15 mouse cellular contexts compared by ENCODE assay signal in the genomic region with DNA sequence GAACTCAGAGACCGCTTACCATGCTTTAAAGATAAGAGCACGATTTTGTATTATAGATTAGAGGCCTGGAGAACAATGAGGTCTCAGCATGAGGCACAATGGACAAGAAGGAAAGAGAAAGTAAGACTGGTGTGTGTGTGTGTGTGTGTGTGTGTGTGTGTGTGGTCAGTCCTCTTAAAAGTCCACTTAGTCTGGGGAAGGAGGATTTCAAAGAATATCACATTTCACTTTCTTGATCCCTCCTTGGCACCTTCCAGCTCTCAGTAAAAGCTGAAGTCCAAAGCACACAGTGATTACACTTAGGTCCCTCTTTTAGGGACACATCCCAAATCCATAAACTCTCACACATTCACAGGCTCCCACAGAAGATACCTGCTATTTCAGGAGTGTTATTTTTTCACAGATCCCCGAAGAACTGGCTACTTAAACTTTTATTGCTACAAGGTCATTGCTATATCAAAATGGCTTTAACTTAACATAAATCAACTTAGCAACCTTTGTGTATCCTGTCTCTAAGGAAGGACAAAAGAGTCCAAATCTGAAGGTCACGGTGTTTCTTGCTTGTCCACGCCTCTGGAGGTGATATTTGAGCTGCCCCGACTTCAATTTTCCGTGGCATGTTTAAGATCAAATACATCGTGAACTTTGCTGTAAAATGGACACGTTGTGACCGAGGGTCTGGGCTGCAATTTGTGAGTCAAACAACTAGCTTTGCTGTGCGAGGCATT.
DNase-seq lines count a peak whose midpoint lies in the region; ATAC-seq and TF ChIP-seq lines count a peak whose summit lies in the region.
"Had no signal": no experiment of that assay in that cellular context is flagged by ENCODE, and none has a peak within 500 bp of the region (broad histone marks: within the 10 kb centered on the region; RNA-seq: fewer than 3 reads in every experiment).

No protein-coding gene starts in this region.

- H3K27ac ChIP-seq in kidney, embryonic 15.5 days, result peak overlapping the region; percentile 73
- H3K27ac ChIP-seq in midbrain, embryonic 12.5 days (replicated peaks), result no peak overlapping the region
- H3K27ac ChIP-seq in midbrain, embryonic 13.5 days, result no peak overlapping the region
- 0 out of 2 replicates have a peak overlapping the region, but pooled peaks have one; percentile 11 for H3K27ac ChIP-seq in embryonic fibroblast, embryonic 13.5 days (ENCODE audit: insufficient read depth, low read length)
- H3K27ac ChIP-seq: hindbrain, embryonic 13.5 days had no signal

- no peak overlapping the region for H3K4me3 ChIP-seq in kidney, embryonic 15.5 days (replicated peaks)
- no peak overlapping the region for H3K4me3 ChIP-seq in midbrain, embryonic 12.5 days
- H3K4me3 ChIP-seq in midbrain, embryonic 13.5 days (replicated peaks), result no peak overlapping the region
- H3K4me3 ChIP-seq in embryonic fibroblast, embryonic 13.5 days (ENCODE audit: insufficient read depth, low read length), result no peak overlapping the region
- H3K4me3 ChIP-seq: hindbrain, embryonic 13.5 days had no signal

- peak; percentile 64; the same call in 1 of the 2 replicates for ATAC-seq in kidney, embryonic 15.5 days (replicated peaks; ENCODE audit: low FRiP score)
- peak; percentile 52; the same call in 1 of the 2 replicates for ATAC-seq in midbrain, embryonic 12.5 days (ENCODE audit: low FRiP score, low read depth)
- ATAC-seq in midbrain, embryonic 13.5 days, result no peak
- ATAC-seq in megakaryocyte progenitor cell, adult 5-6 weeks (replicated peaks; ENCODE audit: poor library complexity), result no peak
- ATAC-seq: liver, postnatal 0 days had no signal

- no peak overlapping the region for H3K9ac ChIP-seq in kidney, embryonic 15.5 days
- no peak overlapping the region for H3K9ac ChIP-seq in midbrain, embryonic 12.5 days (replicated peaks)
- no peak overlapping the region for H3K9ac ChIP-seq in midbrain, embryonic 13.5 days (replicated peaks)
- H3K9ac ChIP-seq: hindbrain, embryonic 13.5 days; liver, postnatal 0 days had no signal

- no peak overlapping the region for H3K4me2 ChIP-seq in kidney, embryonic 15.5 days
- H3K4me2 ChIP-seq in midbrain, embryonic 12.5 days (replicated peaks), result no peak overlapping the region
- no peak overlapping the region for H3K4me2 ChIP-seq in midbrain, embryonic 13.5 days (replicated peaks)
- H3K4me2 ChIP-seq: hindbrain, embryonic 13.5 days had no signal

- WGBS in kidney, embryonic 15.5 days, result 20% methylated on average over 11 of the region's 11 CpGs
- WGBS in midbrain, embryonic 12.5 days, result 25% methylated on average over 11 of the region's 11 CpGs
- 24% methylated on average over 11 of the region's 11 CpGs for WGBS in midbrain, embryonic 13.5 days

- no peaks in the 10 kb centered on the region for H3K27me3 ChIP-seq in kidney, embryonic 15.5 days
- no peaks in the 10 kb centered on the region for H3K27me3 ChIP-seq in midbrain, embryonic 12.5 days
- no peaks in the 10 kb centered on the region for H3K27me3 ChIP-seq in midbrain, embryonic 13.5 days
- H3K27me3 ChIP-seq: hindbrain, embryonic 13.5 days had no signal

- peaks cover 10% of the 10 kb centered on the region; the same call in 1 of the 2 replicates for H3K4me1 ChIP-seq in kidney, embryonic 15.5 days
- 0 out of 2 replicates have a peak, but pooled peaks cover 3% of the 10 kb centered on the region for H3K4me1 ChIP-seq in midbrain, embryonic 12.5 days
- H3K4me1 ChIP-seq in midbrain, embryonic 13.5 days (replicated peaks), result no peaks in the 10 kb centered on the region; the same call in 1 of the 2 replicates
- no peaks in the 10 kb centered on the region for H3K4me1 ChIP-seq in embryonic fibroblast, embryonic 13.5 days (ENCODE audit: control insufficient read depth, insufficient read depth, low read length)
- H3K4me1 ChIP-seq: hindbrain, embryonic 13.5 days had no signal

- no peaks in the 10 kb centered on the region for H3K36me3 ChIP-seq in kidney, embryonic 15.5 days
- no peaks in the 10 kb centered on the region for H3K36me3 ChIP-seq in midbrain, embryonic 12.5 days
- H3K36me3 ChIP-seq in midbrain, embryonic 13.5 days, result no peaks in the 10 kb centered on the region
- H3K36me3 ChIP-seq: G1E; hindbrain, embryonic 13.5 days had no signal

- H3K9me3 ChIP-seq in kidney, embryonic 15.5 days (replicated peaks), result no peaks in the 10 kb centered on the region
- H3K9me3 ChIP-seq in midbrain, embryonic 12.5 days, result no peaks in the 10 kb centered on the region
- no peaks in the 10 kb centered on the region; the same call in 1 of the 2 replicates for H3K9me3 ChIP-seq in midbrain, embryonic 13.5 days
- H3K9me3 ChIP-seq: hindbrain, embryonic 13.5 days had no signal

- no peak for TF ChIP-seq CTCF in embryonic fibroblast, embryonic 13.5 days (IDR thresholded peaks at IDR 0.05; ENCODE audit: borderline replicate concordance, insufficient read depth, low read length)

- no peak for DNase-seq in kidney, adult 11 months
- DNase-seq in ovary, postnatal 10 days (ENCODE audit: low spot score), result no peak
- DNase-seq: adrenal gland, postnatal 10 days; cerebellum, postnatal 25 days; gastrocnemius, postnatal 36 days; kidney, adult 18-20 months; layer of hippocampus, adult 9-11 months; liver, postnatal 0 days had no signal

- TF ChIP-seq POLR2A in embryonic fibroblast, embryonic 13.5 days (IDR thresholded peaks at IDR 0.05; ENCODE audit: low read depth, low read length), result no peak

Comparison
In these comparisons a context has a peak if more than half of its experiments do, and no peak if none do; other contexts are left out.
1. ATAC-seq: peak in kidney, embryonic 15.5 days (single experiment) and midbrain, embryonic 12.5 days (single experiment); none in midbrain, embryonic 13.5 days (single experiment) and megakaryocyte progenitor cell, adult 5-6 weeks (single experiment).
2. H3K27ac ChIP-seq: peak in kidney, embryonic 15.5 days (single experiment) and embryonic fibroblast, embryonic 13.5 days (single experiment); none in midbrain, embryonic 12.5 days (single experiment) and midbrain, embryonic 13.5 days (single experiment).